Mouse (Mus musculus) cortical plate, adult 2 months (tissue): ENCODE measurements around the gene Prelp.

Experiments
- CTCF ChIP-seq: fragments of 200-500 bp; IDR thresholded peaks from 2 replicates; pipeline ENCODE4 v1.5.1; 2011; ENCODE audit warnings: mild to moderate bottlenecking, control low read depth, low read length; ENCODE audit not compliant: insufficient read depth; ENCODE audit errors: extremely low read depth
- POLR2A ChIP-seq: fragments of 200-500 bp; IDR thresholded peaks from 2 replicates; pipeline ENCODE4 v1.6.1; 2011; ENCODE audit warnings: mild to moderate bottlenecking, low read length, control low read depth; ENCODE audit not compliant: insufficient read depth; ENCODE audit errors: extremely low read depth

GRCm38 (mm10) chr1:133923071-133923470, 1.9 kb upstream of the Prelp start:
- no peak for TF ChIP-seq CTCF
- no peak for TF ChIP-seq POLR2A
